Mouse (Mus musculus) retina, postnatal 1 day (tissue): ENCODE results near the gene Hivep1.

Experiments
- DNase-seq: peaks from one replicate; pipeline ENCODE4 v3.0.0-alpha.2; 2012

Gene Hivep1

DNA sequence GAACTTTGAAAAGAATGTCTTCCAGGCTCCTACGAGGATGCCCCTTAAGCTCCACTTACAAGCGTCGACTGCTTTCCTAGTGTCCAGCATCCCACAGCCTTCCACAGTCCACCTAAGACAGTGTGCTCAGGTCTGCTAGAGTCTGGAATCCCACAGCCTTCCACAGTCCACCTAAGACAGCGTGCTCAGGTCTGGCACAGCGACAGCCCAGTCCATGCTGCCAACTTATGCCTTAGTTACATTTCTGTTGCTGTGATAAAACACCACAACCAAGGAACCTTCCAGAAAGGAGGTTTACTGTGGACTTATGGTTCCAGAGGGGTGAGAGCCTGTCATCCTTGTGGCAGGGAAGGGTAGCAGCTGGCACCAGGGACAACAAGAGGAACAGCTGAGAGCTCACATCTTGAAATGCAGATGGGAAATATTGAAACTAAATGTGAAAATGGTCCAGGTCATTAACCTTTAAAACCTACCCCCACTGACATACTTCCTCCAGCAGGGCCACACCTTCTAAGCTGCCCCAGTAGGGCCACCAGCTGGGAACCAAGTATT lies 25.0 kb downstream of the Hivep1 start:
- no peak for DNase-seq

DNA sequence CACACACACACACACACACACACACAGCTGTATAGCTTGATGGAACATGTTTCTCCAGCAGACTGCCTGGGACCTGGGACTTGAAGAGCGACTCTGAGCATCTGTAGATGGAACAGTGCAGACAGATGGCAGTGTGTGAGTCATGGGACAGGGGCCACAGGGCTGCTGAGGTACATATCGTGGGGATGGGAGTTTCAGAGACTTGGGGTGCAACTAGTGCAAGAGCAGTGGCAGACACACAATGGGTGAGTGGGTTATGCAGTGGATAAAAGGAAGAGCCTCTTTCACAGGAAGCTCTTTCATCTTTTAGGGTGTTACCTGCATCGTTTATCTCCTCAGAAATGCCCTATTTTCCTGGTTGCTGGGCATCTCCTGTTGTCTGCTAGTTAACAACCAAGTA lies 25.8 kb downstream of the Hivep1 start:
- DNase-seq: no peak

DNA sequence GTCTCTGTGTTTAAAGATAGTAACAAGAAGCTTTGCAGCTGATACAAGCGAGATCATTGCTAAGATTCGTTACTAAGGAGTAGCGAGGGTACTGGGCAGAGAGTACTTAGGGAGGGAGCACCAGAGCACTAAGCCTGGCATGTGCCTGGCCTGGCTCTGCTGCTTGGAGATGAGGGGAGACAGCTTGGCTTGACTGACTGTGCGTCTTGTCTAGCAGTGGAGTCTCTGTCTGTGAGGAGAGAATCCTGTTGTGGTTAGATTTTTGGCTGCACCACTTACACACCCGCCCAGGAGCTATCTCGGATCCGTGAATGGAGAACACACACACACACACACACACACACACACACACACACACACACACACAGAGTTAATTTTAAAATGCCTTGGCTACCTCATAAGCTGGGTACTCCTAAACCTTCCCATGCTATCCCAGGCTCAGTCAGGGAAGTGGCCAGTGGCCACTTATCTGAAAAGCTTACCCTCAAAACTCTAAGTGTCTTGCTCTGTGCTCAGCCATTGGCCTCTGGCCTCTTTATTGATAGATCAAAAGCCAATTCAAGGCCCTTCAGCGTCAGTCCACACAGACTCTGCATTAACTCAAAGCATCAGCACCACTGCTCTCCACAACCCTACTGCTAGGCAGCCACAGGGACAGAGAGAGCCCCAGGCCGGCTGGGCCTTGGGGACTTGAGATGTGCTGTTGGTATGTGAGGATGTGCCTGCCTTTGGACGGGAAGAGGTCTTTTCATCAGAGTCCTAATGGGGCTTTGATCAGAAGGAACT lies 28.5 kb downstream of the Hivep1 start:
- no peak for DNase-seq

DNA sequence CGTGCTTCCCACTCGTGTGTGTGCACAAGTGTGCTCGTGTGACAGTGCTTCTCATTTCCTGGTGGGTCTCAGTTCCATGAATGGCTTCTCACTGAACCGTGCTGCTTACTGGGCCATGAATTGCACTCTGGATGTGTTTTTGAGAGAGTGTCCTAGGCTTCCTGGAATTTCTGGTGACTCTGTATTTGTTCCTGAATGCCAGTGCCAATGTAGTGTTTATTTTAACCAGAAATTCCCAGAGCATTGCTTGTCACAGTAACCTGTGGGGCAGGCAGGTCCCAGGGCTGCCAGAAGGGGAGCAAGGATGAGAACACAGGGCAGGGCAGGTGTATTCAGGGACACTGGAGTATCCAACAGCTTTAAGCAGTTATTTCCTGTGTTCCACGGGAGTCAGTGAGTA lies 36.5 kb downstream of the Hivep1 start:
- DNase-seq: no peak

DNA sequence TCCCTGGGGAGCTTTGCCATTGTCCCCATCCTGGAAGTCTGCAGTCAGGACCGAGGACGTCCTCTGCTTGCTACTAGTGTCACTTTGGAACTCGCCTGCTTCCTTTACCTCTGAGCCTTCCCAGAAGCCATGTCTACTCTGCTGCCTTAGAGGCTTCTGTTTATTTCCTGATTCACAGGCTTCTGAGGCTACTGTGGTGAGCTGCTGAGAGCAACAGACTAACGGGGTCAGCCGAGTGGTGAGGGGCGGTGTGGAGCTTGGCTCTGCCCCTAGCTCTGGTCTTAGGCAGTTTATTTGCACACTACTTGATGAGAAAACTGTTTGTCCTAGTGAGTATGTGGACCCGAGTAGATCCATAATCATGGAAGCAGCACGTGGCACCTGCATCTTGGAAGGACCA lies 37.2 kb downstream of the Hivep1 start:
- DNase-seq: no peak

DNA sequence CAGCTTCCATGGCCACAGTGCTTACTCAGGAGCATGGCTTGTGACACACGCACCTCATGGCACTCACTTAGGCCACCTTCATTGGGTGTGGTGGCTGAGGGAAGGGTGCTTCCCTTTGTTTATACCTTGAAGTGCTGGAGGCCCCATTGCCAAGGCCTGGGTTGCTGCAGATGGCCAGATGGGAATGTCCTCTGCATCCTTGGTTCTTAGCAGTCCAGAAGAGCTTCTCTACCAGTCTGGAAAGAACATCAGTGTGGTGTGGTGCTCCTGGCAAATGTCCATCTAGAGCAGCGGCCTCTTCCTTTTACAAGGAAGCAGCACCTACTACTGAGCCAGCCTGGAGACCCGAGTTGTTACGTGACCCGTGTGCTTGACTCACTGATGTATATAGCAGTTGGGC lies 38.9 kb downstream of the Hivep1 start:
- DNase-seq: no peak

DNA sequence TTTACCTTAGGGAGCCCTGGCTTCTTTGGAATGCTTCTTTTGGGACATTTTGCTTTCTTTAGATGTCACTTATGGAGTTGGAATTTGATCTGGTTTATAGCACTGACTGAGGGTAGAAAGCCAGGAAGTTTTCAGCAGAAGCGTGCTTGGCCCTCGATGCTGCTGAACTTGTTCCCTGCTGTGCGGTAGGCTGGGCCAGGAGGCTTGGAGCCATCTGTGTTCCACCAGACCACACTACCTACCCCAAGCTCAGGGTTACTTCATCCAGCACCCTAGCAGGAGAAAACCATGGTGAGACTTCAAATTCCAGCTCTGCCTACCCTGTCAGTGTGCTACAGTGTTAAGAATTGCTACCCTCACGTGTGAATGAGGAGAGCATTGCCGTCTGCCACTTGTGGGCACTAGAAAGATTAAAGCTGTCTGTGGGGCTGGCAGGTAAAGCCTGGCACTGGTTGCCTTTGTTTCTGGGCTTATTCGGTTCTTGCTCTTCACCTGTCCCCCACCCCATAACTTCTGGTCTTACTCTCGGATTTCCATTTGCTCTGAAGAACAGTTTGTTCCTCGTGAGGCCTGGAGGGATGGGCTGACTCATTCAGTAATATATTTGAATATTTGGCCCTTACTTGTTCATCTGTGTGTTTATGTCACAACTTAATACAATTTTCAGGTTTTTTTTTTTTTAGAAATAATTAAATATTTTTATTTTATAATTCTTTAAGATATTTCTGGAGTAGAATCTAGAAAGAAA lies 40.7 kb downstream of the Hivep1 start:
- no peak for DNase-seq

DNA sequence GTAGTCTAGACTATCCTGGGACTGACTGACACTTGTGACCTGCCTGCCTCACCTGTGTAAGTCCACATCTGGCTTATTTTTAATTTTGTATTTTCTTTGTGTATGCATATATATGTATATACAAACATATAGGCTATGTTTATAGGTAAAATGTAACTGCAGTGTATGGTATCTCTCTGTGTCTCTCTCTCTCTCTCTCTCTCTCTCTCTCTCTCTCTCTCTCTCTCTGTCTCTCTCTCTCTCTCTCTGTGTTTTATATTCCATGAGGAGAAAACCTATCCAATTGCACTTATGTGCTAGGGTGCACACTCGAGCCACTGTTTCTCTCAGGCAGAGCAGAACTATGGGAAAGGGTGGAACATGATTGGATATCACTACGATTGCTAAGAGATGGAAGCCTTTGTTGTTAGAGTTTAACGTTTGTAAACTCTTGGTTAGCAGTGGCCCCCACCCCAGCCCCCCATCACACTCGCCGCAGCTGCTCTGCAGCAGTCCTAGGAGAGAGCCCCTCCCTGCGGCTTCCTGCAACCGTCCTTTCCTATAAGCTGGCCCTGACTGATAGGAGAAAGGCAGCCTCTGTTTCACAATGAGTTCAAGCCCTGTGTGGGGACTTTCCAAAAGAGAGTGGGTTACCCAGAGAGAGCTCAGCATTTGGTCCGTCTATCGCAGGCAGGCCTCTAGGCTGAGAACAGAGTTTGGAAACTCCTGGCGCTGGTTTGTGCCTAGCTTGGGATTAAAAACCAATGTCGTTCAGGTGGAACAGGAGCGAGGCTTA lies 41.6 kb downstream of the Hivep1 start:
- DNase-seq: no peak

DNA sequence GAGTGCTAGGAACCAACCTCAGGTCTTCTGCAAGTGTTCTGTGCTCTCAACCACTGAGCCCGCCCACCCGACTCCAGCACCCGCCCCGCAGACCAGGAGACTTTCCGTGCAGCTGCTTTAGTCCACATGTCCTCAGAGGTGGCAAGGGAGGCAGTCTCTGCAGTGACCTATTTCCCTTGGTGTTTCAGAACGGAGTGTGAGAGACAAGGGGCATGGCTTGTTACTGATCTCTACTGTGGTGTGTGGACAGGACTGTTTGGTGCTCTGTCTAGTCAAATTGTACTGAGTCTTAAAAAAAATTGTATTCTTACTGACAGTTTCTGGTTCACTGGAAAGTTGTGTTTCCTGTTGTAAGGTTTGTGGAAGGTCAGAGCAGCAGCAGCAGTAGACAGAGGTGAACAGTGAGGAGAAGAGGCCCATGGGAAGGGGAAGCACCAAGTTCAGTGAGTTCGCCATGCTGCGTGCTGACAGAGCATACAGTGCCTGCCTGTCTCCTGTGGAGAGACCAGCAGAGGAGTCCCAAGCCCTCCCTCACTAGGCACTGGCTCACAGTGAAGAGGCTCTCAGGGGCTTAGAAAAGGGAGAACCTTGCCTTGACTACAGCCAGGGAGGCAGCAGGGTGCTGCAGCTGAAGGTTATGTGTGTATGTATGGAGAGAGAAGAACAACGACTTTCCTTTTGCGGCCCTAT lies 44.1 kb downstream of the Hivep1 start:
- peak; percentile 70 for DNase-seq

DNA sequence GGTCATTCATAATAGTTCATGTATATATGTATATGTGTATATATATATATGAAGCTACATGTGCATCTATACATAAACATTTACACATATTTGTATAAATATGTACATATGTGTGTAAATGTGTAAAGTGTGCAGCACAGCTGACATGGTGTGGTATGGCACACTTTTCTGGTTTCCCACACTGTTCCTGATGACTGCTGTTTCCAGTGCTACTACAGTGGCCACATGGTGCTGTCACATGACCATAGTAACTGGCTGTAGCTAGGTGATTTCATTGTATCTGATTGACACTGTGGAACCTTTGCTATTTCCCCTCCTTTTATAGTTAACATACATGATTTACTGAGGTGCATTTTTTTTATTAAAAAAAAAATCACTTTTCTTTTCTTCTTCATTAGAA lies 45.3 kb downstream of the Hivep1 start:
- no peak for DNase-seq

DNA sequence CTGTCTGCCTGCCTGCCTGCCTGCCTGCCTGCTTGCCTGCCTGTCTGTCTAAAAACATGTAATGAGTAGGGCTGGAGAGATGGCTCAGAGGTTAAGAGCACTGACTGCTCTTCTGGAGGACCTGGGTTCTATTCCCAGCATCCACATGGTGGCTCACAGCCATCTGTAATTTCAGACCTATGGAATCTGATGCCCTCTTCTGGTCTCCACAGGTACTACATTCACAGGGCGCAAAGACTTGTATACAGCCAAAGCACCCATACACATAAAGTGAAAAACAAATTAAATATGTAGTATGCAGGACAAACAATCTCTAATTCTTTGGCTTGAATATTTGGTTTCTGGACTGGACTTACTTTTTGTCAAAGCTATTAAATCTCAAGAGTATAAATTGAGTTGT lies 46.7 kb downstream of the Hivep1 start:
- no peak for DNase-seq

DNA sequence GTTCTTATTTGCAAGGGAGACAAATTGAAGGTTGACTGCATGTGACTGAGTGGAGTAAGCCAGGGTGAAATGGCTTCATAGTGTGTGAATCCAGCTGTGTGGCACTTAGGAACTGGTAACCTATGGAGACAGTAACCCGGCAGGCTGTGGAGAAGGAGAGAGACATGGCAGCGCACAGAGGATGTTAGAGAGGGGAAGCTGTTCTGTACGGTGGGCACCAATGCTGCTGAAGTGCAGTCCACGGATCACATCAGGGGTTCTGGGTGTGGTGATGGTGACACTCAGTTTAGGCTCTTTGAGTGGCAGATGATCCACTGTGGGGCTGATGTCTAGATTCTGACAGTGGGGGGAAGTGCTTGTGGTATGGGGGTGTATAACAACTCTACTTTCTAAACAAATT lies 47.7 kb downstream of the Hivep1 start:
- no peak for DNase-seq

DNA sequence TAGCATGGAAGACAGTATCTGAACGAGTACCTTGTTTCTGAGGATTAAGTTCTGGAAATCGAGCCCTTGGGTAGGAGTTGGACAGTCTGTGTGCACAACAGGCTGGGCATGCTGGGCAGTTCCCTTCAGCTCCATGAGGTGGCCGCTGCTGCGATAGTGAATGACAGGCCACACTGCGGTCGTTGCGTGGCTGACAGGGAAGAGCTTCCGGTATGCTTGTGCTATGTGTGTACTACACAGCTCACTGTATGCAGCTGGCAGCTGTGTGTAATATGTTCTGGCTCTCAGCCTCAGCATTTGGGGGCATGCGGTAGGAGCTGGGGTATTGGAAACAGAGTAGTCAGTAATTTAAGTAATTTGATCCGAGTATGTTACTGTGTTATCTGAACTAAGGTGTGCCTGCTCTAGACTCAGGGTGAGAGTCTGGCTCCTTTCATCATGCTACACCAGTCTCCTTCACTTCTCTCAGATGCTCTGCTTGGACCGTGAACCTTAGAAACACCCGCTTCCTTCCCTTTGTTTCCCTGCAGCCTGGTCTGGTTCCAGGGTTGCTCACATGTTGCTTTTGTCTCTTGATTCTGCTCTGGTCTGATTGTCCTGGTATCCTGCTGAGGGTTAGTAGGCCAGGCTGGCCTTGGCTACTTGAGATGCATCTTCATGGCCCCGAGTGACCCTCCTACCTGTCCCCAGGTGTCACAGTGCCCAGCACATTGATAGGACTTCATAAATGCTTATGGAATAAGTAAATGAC lies 49.8 kb downstream of the Hivep1 start:
- DNase-seq: peak; percentile 69

DNA sequence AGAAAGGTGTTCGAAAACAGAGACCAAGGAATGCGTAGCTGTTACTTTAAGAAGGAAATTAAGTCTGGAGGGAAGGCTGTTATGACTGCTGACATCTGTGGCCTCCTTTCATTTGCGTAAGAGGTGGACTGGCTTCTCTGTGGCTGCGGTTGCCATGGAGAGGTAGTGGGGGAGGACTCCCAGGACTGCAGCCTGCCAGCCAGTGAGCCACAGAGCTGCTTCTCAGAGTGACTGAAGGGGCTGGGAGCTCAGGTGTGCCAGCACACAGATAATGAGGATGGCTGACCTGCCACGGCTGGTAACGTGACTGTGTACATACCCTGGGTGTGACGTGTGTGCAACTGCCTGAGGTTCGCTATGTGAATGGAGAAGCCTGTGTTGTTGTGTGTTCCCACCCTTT lies 51.2 kb downstream of the Hivep1 start:
- peak; percentile 92 for DNase-seq

DNA sequence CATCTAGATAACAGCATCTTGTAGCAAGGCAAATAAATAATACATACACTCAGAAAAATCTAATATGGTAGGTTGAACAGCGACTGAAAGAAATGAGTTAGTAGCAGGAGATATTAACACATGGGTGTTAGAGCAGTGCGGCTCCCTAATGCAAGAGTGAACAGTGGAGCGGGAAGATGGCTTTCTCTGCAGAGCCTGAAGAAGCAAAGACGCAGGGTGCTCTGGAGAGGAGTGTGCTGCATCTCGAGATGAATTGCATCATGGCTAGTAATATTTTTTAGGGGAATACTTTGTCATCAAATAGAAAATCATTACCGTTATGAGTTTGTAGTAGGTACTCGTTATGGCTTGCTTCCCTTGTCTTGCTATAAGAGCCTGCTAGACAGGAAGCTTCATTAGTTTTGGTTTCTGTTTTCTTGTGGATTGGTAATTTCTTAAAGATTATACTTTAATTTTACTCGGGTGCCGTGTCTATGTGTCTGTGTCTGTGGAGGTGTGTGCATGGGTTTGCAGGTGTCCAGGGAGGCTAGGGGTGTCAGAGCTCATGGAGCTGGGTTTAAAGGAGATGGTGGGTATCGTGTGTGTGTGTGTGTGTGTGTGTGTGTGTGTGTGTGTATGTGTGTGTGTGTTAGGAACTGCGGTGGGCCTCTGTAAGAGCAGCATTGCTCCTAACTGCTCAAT lies 51.8 kb downstream of the Hivep1 start:
- no peak for DNase-seq

DNA sequence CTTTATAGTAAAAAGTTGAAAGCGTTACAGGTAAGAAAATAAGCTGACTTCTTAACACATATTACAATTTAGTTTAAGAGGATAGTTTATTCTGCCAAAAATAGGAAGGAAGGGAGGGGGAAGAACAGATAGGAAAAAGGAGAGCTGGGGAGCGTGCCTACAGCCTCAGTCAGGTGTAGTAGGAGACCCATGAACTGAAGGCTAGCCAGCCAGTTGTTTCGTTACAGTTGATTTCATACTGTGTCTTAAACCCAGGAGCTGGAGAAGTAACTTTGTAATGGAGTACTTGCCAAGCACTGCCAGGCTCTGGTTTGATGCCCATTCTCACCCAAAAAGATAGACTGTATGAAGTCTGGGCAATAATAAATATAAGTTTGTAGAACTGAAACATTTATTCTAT lies 52.5 kb downstream of the Hivep1 start:
- DNase-seq: no peak

DNA sequence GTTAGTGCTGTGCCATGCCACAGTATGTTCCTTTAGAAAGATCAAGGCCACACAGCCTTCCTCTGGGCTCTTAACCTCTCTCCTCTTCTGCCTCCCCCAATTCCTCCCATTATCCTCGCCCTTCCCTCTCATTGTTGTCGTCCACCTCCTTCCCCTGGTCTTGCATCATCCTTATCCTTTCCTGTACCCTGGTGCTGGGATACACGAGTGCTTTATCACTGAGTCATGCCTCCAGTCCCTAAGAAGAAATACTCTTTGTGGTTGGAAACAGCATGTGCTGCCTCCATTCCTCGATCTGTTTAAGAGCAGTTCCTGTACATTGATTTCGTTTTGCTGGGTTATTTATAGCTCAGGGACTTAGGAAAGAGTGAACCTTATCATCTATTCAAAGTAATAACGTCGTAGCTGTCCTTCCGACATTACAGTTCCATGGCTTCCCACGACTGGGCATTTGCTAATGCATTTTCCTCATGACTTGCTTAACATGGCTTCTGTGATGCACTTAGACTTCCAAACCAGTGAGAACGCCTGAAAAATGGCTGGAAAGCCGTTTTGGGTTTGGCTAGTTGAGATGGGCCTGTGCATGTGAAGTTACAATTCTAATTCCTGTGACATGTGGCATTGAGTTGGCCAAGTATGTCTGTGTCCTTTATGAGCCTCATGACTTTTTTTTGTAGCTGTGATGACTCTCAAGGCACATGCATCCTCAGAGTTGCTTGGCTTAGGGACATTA lies 56.8 kb downstream of the Hivep1 start:
- peak; percentile 27 for DNase-seq

DNA sequence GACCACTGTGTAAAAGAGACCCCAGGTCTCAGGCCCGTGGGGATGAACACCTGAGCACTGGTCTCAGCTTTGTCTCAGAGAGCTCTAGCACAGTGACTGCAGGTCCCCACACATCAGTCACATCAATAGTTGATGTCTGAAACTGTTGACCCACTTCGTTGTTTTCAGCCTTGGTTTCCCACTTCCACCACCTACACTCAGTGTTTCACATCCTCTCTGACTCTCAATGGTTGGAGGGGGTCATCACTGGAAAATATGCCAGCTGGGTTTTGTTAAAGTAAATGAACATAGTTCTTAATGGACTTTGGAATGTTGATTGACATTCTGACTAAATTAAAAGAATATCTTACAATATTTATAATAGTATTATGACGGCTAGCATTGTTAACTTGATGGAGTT lies 58.6 kb downstream of the Hivep1 start:
- no peak for DNase-seq

DNA sequence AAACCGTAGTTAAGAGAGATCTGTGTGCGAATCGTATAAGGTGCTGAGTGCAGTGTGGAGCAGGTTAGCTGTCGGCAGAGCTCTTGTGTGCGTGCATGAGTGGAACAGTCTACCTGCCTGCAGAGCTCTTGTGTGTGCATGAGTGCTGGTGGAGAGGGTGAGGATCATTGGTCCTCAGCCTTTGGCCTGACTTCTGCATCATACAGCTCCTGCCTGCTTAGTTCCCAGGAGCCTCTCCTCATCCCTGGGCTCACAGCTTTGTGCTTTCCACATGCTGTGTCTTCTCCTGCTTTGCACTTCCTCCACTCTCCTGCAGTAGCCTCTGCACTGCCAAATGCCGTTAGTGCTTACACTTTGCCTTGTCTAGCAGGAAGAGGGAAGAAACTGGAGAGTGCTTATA lies 60.2 kb downstream of the Hivep1 start:
- no peak for DNase-seq

DNA sequence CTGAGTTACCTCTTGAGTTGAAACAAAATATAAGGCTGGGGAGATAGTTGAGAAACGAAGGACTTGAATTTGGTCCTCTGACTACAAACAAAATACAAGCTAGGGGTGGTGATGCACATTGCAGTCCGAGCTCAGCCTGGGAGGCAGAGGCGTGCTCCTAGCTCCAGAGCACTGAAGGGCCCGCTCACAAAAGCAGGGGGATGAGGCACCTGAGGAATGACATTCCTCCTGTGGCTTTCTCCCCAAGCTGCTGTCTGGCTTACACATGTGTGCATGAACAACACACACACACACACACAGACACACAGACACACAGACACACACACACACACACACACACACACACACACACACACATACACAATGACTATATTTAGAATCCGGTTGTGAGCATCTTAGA lies 60.9 kb downstream of the Hivep1 start:
- DNase-seq: no peak

DNA sequence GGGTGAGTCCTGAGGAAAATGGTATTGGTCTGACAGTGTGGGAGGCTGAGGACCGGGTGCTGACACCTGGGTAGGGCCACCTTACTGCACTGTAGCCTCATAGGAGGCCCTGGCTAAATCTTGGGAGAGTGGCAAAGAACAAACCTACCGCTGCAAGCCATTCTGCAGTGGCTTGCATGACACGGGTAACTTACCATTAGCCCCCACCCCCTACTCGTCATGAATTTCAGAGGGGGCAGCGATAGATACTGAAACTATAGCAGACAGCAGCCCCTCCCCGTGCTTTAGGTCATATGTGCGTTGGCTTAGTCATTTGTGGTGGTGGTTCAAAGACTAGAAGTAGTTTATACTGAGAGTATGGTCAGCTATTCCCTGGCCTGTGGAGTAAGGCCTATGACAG lies 61.8 kb downstream of the Hivep1 start:
- DNase-seq: no peak
